Mouse (Mus musculus): ENCODE measurements at regions not wholly inside any gene's neighbourhood (a gene's known extent, or its start where the extent isn't known, plus 50 kb on each side); places are given as distances from the start of the nearest gene placed in this dataset.

DNA sequence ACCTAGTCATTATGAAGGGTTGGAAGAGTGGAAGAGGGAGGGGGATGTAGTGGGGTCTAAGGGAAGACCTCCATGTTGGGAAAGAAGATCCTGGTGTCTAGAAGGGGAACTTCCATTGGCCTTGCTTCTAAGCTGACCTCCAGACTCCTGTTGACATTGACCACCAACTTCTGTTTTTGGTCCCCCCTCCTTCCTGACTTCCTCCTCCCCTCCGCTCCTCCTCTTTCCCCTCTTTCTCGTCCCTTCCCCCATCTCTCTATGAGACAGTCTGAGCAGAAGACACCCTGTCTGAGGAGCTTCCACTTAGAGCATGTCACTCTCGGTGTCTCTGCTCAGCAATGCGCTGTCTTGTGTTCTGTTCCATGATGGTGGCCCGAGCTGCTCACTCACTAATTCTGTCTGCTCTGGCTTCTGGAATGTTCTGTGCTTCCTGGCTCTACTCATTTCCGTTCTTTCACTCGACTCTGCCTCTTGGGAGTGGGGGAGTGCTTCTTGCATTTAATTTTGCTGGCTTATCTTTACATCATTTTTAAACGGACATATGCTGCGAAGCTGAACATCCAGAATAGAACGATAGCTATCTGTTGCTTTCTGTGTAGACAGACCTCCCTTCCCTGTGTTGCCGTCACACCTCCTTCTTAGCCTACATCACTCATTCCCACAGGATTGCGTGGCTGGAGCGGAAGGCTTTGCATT is 148.7 kb downstream of the Tpra1 start:
- DNase-seq (ENCODE audit: low spot score in 2 of 2), result no peak

DNA sequence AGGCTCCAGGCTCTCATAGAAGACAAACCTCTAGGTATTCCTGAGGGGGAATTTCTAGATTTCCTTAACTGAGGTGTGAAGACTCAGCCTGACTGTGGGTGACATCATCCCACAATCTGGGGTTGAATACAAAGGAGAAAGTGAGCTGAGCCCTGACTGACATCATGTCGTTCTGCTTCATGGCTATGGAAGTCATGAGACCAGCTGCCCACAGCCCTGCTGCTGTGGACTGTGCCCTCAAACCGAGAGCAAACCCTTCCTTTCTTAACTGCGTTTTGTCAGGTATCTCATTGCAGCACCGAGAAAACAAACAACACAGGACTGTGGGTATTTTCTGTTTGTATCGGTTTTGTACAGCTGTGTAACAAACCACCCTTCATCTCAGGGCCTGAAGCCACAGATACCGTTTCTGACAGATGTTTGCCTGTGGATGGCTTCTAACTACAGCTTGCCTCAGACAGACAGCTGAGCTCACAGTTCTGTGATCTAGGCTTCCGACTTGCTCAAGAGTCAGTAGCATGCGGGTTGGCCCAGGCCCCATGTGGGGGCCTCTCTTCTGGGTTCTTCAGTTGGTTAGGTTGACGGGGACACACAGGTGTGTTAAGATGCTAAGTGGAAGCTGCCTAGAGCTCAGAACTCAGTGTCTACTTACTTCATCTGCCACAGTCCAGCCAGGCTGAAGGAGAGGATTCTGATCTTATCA is 150.9 kb downstream of the Tpra1 start:
- DNase-seq (ENCODE audit: low spot score in 2 of 2), result no peak

DNA sequence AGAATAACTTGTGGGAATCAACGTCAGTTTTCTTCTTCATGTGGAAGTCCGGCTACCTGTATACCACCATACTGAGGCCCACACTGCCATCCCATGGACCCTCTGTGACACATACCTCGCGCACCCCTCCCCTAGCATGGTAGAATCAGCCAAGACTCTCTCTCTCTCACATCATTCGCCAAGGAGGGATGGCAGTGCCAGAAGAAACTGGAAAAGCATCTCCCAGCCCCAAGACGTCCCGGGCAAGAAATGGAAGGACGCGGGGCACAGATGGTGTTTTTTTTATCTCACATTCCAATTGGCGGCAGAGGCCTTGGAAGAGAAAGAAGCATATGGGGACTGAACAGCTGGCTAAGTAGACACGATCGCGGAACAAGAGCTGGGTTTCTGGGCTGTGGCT is 152.0 kb downstream of the Tpra1 start:
- DNase-seq (ENCODE audit: low spot score in 2 of 2), result no peak

DNA sequence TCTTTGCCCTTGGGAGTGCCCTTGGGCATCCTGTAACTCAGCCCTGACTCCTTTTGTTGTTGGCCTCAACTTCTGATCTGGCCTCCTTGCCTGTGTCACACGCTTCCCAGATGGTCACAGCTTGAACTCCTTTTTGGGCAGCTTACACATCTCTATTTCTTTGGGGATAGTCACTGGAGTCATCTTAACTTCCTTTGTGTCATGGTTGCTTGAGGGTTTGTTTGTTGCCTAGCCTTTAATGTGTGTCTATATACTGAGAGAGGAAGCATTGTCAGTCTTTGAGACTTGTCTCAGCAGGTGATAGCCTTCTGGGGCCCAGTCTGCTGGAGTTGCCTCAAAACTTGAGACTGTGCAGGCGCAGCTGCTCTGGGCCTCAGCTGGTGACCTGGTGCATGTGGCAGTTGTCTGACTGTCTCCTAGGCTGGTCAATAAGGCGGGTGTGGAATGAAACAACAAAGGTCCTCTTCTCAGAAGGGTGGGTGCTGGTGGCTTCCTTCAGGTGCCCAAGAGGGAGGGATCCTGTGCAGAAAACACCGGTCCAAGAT is 157.5 kb downstream of the Tpra1 start:
- DNase-seq (ENCODE audit: low spot score in 2 of 2), result no peak

DNA sequence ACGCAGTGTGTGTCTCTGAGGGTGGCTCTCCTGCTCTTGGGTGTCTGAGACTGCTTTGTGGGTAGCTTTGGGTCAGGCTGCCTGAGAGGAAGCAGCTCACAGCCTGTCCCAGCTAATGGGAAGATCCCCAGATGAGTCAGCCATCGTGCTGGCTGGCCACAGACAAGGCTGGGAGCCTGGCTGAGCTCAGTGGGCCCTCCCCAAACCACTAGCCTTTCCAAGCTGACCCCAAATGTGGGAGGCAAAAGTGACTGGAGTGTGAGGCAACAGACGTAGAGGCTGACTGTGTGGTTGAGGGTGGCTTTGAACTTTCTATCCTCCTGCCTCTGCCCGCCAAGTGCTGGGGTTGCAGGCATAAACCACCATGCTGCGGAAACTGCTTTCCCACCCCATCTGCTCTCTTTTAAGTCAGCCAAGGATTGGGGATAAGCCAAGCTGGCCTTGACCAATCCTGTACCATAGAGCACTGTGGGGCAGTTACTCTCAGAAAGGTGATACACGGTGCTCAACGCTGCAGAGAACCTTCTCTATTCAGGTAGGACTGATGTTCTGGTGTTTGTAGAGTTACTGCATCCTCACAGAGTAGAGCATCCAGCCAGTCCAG is 163.0 kb downstream of the Tpra1 start:
- DNase-seq (ENCODE audit: low spot score in 2 of 2), result no peak

DNA sequence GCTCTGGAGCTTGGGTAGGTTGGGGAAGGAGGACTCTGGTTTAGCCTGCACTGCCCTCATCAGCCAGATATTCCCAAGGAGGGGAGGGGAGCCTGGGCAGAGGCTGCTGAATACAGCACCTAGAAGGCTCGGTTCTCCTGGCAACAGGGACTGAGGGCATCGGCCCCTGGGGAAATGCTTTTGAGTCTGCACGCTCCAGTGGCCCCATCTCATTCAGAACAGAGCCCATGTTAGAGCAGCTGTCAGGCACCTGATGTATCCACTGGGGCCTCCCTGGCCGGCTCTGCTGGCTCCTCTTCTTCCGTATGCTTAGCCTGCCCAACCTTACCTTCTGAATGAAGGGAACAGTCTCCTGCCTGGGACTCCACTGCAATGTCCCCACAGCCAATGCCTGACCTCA is 164.5 kb downstream of the Tpra1 start:
- DNase-seq (ENCODE audit: low spot score in 2 of 2), result no peak

DNA sequence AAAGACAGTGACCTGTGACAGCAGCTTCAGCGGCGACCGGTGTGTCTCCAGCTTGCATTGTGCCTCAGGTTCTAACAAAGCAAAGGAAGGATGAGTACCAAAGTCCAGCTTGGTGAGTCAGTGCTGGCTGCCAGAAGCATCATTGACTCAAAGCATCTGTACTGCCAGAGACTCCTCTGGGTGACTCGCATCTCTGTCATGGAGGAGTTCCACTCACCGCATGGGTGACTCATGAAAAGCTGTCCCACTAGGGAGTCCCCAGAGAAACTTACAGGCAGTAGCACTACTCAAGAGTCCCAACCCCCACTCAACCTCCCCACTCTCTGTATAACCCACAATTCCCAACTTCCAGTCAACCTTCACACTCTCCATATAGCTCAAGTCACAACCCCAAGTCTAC is 166.2 kb downstream of the Tpra1 start:
- DNase-seq (ENCODE audit: low spot score in 2 of 2), result peak; percentile 37 to 39

DNA sequence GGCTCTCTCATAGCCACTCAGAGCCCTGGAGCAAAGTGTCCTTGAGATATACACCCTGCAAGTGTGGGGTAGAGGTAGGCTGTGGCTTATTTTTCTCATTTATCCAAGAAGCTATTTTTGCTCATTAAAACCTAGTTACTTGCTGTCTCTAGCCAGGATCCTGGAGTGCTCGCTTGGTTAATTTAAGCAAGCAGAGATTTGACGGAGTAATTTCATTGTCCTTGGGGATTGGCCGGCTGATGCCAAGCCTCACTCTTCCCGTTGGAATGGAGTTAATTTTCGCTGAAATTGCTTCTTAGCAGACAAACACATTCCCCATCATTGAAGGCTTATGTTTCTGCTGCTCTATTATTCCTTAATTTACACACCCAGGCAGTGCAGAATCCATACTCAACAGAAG is 167.1 kb downstream of the Tpra1 start:
- DNase-seq (ENCODE audit: low spot score in 2 of 2), result no peak

DNA sequence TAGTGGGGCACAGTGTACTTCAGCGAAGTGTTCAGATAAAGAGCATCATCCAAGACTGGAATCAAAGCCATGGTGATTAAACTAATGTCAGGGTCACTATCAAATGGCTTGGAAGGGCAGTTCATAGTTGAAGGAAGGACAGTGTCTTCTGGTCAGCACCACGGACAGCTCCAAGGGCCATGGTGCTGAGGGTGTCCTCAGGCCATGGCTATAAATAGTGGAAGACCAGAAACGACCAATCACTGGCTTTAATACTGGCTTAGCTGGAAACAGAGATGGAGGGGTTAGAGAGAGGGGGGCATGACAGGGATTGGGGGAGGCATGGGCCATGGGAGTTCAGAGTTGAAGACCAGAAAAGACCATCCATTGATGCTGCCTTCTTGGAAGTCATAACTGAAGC is 168.0 kb downstream of the Tpra1 start:
- DNase-seq (ENCODE audit: low spot score in 2 of 2), result no peak

DNA sequence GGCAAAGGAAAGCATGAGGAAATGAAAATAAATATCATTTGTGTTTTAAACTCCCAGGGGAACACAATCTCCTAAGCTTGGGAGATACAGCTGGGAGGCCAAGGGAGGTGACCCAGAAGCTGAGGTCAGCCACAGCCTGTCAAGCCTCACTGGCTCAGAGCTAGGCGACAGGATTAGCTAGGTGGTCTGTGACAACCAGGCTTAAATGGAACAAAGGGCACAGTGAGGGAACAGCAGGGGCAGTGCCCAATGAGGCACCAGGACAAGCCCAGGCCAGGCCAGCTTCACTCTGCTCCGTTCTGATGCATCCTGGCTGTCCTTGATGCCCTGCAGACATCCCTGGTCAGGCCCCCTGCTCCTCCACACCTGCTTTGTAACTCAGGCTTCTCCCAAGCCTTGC is 169.7 kb downstream of the Tpra1 start:
- DNase-seq (ENCODE audit: low spot score in 2 of 2), result no peak

DNA sequence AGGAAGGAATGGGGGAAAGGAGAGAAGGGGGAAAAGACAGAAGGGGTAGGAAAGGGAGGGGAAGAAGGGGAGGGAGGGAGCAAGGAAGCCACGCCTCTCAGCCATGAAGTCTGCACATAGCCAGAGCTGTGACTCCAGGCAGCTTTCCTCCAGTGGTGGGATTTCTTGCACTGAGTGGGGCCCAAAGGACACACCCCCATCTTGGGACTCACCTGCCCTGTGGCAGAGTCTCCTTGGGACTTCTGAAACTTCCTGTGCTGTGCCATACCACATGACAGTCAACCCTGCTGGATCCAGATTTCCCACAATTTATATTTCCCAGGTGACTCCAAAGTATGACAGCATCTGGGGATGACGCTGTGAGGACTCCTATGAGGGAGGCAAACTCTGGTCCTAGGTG is 170.5 kb downstream of the Tpra1 start:
- DNase-seq (ENCODE audit: low spot score in 2 of 2), result no peak

DNA sequence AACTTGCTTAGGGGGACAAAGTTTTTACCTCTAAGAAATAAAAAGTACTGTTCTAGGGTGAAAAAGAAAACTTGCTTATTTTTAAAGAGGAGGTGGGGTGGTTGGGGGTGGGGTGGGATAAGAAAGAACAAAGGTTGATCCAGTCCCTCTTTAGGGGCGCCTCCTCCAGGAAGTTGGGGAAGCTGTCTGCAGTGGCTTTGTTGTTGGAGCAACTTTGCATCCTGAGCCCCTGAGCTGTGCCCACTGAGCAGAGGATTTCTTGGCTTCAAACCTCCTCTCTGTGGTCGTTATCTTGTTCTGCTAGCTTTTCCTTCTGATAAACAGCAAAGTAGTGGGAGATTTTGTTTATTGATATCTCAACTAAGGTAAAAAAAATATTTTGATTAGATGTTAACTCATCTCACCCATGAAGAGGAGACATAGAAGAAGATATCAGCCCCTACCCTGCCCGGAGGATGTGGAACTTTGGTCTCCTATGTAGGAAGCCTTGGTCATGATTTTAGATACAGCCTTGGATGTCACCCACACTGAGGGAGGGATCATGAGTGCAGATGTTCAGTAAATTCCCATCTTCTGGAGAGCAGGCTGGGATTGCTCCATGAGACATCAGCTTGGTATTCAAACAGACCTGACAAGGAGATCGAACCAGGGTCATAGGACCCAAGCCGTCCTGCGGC is 179.7 kb downstream of the Tpra1 start:
- DNase-seq (ENCODE audit: low spot score in 2 of 2), result no peak

DNA sequence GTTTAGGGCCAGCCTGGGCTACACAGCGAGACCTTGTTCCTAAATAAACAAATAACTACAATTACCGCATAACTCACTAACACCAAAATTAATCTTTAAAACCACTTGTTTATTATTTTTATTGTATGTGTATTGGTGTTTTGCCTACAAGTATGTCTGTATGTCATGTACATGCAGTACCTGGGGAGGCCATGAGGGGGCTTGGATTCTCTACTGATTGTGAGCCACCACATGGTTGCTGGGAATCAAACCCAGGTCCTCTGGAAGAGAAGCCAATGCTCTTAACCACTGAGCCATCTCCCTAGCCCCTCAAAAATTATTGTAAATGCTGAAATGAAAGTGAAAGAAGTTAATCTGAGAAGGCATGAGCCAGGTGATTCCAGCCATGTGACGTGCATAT is 182.4 kb downstream of the Tpra1 start:
- DNase-seq (ENCODE audit: low spot score in 2 of 2), result no peak

DNA sequence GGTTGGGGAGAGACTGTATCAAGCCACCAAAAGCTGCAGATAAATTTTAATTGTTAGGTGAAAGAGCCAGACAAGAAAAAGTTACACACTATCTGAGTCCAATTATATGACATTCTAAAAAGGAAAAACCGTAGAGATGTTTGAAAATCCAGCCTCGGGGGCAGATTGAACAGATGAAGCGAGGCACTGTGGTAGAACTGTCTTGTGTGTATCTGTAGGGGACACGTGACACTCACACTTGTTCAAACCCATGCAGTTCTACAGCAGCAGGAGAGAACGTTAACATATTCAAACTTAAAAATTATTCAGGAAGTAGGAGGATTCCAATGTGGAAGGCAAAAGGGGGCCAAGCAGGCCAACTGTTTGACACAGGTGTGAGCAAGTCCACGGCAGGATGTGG is 183.1 kb downstream of the Tpra1 start:
- DNase-seq (ENCODE audit: low spot score in 2 of 2), result peak in 1 of 2 experiments; percentile 22

DNA sequence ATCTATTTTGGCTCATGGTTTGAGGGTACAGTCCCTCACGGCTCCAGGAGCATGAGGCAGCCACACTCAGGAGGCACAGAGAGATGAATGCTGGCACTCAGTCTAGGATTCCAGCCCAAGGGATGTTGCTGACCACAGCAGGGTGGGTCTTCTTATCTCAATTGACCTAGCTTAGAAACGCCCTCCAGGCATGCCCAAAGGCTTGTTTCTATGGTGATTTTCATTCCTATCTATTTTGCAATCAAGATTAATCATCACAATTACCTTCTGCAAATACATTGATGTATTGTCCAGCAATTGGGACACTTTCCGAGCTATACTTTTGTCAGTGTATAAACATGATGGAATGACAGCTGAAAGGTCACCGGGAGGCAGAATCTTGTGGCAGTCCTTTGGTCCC is 185.6 kb downstream of the Tpra1 start:
- DNase-seq (ENCODE audit: low spot score in 2 of 2), result no peak

DNA sequence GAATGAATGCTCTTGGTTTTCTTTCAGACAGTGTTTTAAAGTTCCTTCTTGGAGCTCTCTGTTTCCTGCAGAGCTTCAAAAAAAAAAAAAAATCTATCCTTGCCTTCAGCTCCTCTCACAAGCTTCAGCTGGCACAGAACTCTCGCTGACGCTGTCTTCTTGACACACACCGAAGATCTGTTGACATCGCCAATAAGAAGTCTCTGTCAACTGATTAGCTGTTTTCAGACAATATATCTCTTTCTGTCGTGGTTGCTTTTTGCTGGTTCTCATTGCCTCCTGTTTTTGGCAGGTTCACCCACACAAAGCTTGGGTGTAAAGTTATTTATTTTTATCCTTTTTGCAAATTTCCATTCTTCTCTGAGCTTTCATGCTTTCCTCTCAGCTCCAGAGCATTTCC is 188.0 kb downstream of the Tpra1 start:
- DNase-seq (ENCODE audit: low spot score in 2 of 2), result peak in 1 of 2 experiments; percentile 16

DNA sequence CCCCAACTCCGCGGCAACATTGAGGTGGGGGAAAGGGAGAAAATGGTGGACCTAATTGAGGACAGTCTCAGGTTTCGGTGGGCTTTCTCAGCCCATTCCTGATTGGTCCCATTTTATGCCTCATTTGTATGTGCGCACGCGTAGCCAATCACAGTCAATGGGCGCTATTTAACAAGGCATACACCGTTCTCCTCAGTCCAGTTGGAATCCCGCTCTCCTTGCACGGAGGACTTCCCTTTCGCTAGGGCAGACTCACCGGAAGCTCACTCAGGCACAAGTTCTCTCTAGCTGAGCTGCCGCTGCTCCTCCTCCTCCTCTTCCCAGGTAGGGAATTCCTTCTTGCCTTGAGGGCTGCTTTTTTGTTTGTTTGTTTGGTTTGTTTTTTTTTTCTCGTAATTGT is 193.9 kb downstream of the Tpra1 start:
- DNase-seq (ENCODE audit: low spot score in 2 of 2), result no peak

DNA sequence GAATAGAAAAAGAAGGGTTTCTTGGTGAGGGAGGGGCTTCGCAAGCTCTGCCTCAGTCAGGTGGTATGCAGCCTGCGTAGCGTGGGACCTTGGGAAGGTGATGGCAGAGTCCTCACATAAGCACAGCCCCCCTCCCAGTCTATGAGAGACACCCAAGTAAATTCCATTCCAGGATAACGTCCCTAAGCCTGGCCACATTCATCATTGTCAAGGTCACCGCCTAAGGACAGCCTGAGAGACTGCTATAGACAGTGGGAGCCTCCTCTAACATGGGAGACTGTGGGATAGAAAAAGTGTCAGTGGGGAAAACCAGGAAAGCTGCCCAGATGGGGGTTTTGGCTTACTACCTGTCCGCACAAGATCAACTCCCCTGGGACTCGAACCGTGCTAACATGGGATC is 195.5 kb downstream of the Tpra1 start:
- DNase-seq (ENCODE audit: low spot score in 2 of 2), result no peak

DNA sequence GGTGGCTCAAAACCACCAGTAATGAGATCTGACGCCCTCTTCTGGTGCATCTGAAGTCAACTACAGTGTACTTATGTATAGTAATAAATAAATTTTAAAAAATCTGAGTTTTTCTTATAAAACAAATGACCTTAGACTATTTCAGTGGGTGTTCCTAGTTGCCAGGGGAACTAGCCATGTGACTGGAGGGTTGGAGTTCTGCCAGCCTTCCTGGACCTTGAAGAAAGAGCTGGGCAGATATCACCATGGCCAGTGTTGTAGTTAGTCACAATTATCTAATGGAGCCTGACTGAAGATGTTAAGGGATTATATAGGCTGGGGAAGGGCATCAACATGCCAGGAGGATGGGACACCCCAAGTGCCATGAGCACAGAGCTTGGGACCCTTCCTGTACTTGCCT is 217.2 kb downstream of the Tpra1 start:
- DNase-seq (ENCODE audit: low spot score in 2 of 2), result no peak

DNA sequence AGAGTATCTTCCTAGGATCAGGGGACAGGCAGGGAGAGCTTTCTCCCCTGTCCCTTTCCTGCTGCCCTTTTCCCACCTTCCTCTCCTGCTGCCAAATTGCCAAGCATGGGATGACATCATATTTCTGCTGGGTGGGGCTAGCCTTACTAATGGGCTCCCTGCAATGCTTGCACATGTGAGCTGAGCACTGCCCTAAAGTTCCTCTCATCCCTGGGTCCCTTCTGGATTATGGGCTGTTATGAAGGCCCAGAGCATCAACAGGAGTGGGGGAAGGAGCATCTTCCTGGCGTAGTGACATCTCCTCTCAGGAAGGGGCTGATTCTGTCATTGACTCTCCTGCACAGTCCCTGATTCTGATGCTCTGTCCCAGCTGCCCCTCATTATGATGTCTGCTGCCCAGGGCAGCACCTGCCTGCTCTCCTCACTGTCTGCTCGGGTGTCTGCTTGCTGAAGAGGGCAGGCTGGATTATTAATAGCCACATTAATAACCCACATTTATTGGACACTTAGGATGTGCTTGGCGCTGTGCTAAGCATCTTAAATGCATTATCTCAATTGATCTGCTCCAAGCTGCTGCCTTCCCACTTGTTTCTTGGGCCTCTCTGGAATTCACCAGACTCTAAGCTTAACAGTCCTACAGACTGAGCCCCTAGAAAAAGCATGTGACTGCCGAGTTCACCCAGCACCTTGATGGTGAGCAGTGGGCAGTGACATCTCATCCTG is 219.1 kb downstream of the Tpra1 start:
- no peak for DNase-seq (ENCODE audit: low spot score in 2 of 2)

DNA sequence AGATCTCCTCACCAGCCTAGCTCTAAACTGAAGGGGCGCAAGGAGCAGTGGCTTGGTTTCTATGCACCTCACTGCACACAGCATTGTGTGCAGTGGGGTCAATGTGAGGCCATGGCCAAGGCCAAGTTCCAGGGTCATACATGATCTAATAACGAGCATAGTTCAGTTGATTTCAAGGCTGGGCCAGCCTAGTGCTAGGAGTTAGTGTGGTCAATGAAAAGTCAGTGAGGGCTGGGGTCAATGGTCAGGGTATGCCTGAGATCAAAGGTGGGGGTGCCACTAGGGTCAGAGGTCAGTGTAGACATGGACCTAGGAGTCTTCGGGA is 219.7 kb downstream of the Tpra1 start:
- no peak for DNase-seq (ENCODE audit: low spot score in 2 of 2)
